Mouse (Mus musculus): Measurements from ENCODE around the gene Dlgap4.

Dlgap4 gene

GRCm38 (mm10) chr2:156617536-156617935 is 4.0 kb downstream of the Dlgap4 start:
- peak; percentile 65 to 68 for DNase-seq (ENCODE audit: low spot score in 2 of 2)

GRCm38 (mm10) chr2:156620874-156621273 is 7.4 kb downstream of the Dlgap4 start:
- DNase-seq (ENCODE audit: low spot score in 2 of 2), result no peak

DNA sequence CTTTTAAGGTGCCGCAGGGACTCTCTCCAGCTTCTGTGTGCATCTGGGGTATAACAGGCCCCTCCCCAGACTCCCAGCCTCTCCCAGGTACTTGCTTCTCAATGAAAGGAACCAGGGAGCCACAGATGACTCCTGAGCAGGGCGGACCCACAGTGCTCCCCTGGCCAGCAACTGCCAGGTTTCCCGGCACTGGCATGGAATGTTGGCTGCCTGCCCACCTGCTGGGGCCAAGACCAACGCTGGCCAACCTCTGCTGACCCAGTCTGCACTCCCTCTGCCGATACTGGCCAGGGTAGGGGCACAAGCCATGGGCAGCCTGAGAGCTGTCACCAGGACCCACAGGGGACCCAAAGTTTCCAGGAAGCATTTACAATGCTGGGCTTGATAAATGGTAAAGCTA is 7.9 kb downstream of the Dlgap4 start:
- no peak for DNase-seq (ENCODE audit: low spot score in 2 of 2)

DNA sequence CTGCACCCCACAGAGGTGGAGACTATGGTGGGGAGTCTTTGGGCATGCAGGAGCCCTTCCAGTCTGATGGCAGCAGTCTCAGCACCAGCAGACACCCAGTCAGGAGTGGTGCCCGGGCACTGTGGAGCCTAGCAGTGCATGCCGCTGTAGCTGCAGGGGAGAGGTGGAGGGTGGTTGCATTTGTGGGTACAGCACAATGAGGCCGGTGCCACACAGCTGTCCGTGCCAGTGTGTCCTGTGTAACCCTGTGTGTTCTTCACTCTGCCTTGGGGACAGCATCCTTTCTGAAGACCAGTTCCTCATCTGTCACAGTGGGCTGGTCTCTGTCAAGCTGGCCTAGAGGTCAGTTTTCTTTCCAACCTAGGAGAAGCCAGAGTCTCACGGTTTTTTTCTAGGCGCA is 8.7 kb downstream of the Dlgap4 start:
- DNase-seq (ENCODE audit: low spot score in 2 of 2), result no peak

- no peak for DNase-seq (ENCODE audit: low spot score in 2 of 2)
Measured at GRCm38 (mm10) chr2:156623246-156623645, 9.7 kb downstream of the Dlgap4 start.

- no peak for DNase-seq (ENCODE audit: low spot score in 2 of 2)
Measured at GRCm38 (mm10) chr2:156625307-156625706, 11.8 kb downstream of the Dlgap4 start.

- DNase-seq (ENCODE audit: low spot score in 2 of 2), result no peak
Measured at GRCm38 (mm10) chr2:156626119-156626518, 12.6 kb downstream of the Dlgap4 start.

GRCm38 (mm10) chr2:156626544-156626943 is 13.0 kb downstream of the Dlgap4 start:
- no peak for DNase-seq (ENCODE audit: low spot score in 2 of 2)

GRCm38 (mm10) chr2:156627917-156628316 is 14.4 kb downstream of the Dlgap4 start:
- DNase-seq (ENCODE audit: low spot score in 2 of 2), result peak; percentile 50 to 54

DNA sequence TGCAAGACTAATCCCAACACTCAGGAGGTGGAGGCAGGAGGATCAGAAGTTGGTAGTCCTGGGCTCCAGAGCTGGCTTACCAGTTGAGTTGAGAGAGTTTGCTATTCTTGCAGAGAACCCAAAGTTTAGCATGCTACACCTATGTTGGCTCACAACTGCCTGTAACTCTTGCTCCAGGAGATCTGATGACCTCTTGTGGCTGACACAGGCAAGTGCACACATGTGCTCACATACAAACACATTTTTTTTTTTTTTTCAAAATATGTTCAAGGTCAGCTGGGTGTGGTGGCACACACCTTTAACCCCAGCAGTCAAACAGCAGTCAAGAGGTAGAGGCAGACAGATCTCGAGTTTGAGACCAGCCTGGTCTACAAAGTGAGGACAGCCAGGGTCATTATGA is 16.8 kb downstream of the Dlgap4 start:
- no peak for DNase-seq (ENCODE audit: low spot score in 2 of 2)

DNA sequence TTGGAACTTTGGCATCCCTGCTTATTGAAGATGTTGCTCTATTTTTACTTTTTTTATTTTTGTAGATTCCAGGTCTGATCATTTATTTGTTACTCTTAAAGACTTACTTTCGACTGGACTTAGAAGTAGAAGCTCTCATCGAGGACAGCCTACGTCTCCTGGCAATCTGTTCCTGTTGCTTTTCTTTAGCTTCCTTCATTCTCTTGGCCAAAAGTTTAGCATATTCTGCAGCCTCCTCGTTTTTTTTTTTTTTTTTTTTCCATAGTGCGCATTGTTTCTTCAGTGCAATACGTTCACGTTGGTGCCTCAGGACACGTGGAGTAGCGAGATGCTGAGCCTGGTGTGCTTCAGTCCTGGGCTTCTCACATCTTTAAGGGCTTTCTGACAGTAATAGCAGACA is 19.2 kb downstream of the Dlgap4 start:
- DNase-seq (ENCODE audit: low spot score in 2 of 2), result no peak

- no peak for DNase-seq (ENCODE audit: low spot score in 2 of 2)
Measured at GRCm38 (mm10) chr2:156635091-156635490, 21.6 kb downstream of the Dlgap4 start.

- no peak for DNase-seq (ENCODE audit: low spot score in 2 of 2)
Measured at GRCm38 (mm10) chr2:156641141-156641540, 27.6 kb downstream of the Dlgap4 start.

DNA sequence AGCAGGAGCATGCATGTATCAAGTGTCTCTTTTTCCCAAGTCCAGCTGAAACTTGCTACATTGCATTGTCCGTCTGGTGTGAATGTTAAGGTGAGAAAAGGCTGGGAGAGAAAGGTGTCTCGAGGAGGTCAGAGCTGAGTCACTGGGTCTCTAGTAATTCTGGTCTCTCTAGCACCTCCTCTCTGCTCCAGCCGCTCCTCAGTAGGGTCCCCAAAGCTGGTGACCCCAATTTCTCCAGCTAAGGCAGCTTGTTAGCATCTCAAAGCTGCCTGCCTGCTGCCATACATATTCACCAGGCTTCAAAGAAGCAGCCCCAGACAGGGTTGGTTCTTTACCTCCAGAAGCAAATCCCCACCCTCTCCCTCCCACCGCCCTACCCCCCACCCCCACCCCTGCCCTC is 29.4 kb downstream of the Dlgap4 start:
- DNase-seq (ENCODE audit: low spot score in 2 of 2), result no peak

DNA sequence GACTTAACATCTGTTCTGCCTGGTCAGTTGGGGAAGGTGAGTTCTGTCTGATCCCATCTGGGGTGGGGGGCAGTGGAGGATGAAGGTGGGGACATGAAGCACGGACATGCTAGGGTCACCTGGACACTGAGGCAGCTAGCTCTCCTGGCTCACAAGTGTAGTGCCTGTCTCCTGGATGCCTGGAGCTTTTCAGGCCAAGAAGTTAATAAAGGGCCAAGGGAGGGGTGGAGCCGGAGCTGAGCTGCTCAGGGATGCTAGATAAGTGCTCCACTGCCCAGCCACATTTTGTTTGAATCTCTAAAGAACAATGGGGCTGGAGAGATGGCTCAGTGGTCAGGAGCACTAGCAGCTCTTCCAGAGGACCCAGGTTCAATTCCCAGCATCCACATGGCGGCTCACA is 29.9 kb downstream of the Dlgap4 start:
- DNase-seq (ENCODE audit: low spot score in 2 of 2), result no peak

GRCm38 (mm10) chr2:156645145-156645544 is 31.6 kb downstream of the Dlgap4 start:
- no peak for DNase-seq (ENCODE audit: low spot score in 2 of 2)

DNA sequence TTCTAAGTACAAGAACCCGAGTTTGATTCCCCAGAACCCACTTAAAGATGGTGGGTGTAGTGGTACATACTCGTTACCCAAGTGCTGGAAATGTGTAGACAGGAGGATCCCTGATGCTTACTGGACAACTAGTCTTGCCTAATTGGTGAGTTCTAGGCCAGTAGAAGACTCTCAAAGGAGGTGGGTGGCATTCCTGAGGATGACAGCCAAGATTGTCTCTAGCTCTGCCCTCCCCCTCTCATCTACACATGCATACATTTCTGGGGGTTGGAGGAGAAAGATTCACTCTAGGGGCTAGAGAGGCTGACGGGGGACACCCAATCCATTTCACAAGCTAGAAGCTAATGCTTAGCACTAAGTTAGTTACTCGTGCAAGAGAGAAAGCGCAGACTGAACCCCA is 33.4 kb downstream of the Dlgap4 start:
- no peak for DNase-seq (ENCODE audit: low spot score in 2 of 2)

- DNase-seq (ENCODE audit: low spot score in 2 of 2), result peak; percentile 60 to 62
Measured at GRCm38 (mm10) chr2:156648042-156648441, 34.5 kb downstream of the Dlgap4 start.

- peak in 1 of 2 experiments; percentile 30 for DNase-seq (ENCODE audit: low spot score in 2 of 2)
Measured at GRCm38 (mm10) chr2:156649450-156649849, 35.9 kb downstream of the Dlgap4 start.

- no peak for DNase-seq (ENCODE audit: low spot score in 2 of 2)
Measured at GRCm38 (mm10) chr2:156651019-156651418, 37.5 kb downstream of the Dlgap4 start.

GRCm38 (mm10) chr2:156652841-156653240 is 39.3 kb downstream of the Dlgap4 start:
- no peak for DNase-seq (ENCODE audit: low spot score in 2 of 2)

GRCm38 (mm10) chr2:156654148-156654547 is 40.6 kb downstream of the Dlgap4 start:
- DNase-seq (ENCODE audit: low spot score in 2 of 2), result peak; percentile 64 to 65

DNA sequence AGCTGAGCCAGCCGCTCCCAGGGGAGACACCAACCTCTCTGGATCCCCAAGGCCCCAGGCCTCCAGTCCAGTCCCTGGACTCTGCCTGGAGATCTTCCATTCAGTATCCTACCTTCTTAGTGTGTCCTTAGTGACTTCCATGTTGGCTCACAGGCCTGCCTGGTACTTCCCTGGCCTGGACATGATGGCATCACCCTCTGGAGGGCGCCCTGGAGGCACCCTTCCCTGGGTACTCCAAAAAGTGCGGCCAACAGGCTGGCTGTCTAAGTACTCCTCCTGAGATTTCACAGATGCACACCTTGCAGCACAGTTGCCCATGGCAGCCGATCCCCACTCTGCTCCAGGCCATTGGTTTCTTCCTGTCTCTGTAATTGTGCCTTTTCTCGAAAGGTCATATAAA is 42.1 kb downstream of the Dlgap4 start:
- DNase-seq (ENCODE audit: low spot score in 2 of 2), result no peak

GRCm38 (mm10) chr2:156657522-156657921 is 44.0 kb downstream of the Dlgap4 start:
- no peak for DNase-seq (ENCODE audit: low spot score in 2 of 2)

- DNase-seq (ENCODE audit: low spot score in 2 of 2), result no peak
Measured at GRCm38 (mm10) chr2:156658221-156658620, 44.7 kb downstream of the Dlgap4 start.
